Mouse (Mus musculus) kidney, adult 2 months (tissue): ENCODE results near the gene Mpc1.
"Not testable (repeated sequence)": the region's sequence is repeated elsewhere in the genome, so short reads cannot be mapped to it uniquely, and the experiment has no call there.

Source experiments
- CTCF ChIP-seq: fragments of 200-500 bp; conservative IDR thresholded peaks from 2 replicates; pipeline ENCODE4 v1.5.1; 2011; ENCODE audit warnings: low read depth, mild to moderate bottlenecking, control low read depth, low read length, moderate library complexity, mixed read lengths; ENCODE audit not compliant: insufficient read depth, insufficient read length
- POLR2A ChIP-seq: fragments of 200-500 bp; IDR thresholded peaks from one replicate; pipeline ENCODE4 v1.6.1; 2011; ENCODE audit warnings: low read depth, low read length, control low read depth

DNA sequence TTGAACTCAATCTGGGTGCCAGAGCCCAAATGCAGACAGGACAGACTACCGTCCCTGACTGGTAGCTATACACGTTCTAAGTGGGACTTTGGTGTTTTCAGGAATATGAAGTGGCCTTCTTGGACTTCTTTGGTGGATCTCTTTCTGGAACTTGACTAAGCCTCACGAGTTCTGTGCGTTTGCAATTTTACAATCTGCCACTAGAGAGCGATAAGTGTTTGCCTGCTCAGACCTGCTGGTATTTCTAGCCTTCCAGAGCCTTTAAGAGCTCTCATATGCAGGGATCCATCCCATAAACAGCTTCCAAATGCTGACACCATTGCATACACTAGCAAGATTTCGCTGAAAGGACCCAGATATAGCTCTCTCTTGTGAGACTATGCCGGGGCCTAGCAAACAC, 18.1 kb upstream of the Mpc1 start:
- TF ChIP-seq CTCF: peak; percentile 59
- TF ChIP-seq POLR2A: not testable (repeated sequence)
